In genomic region chr12:86800336-86800735, GRCm38 (mm10) we compare ENCODE assay signal across 8 mouse cellular contexts.
DNase-seq lines count a peak whose midpoint lies in the region; ATAC-seq and TF ChIP-seq lines count a peak whose summit lies in the region.

No protein-coding gene starts in this region.

- no peaks in the 10 kb centered on the region for H3K9me3 ChIP-seq in hindbrain, embryonic 11.5 days (ENCODE audit: control insufficient read depth, low read length)
- no peaks in the 10 kb centered on the region for H3K9me3 ChIP-seq in midbrain, embryonic 14.5 days (ENCODE audit: control insufficient read depth, low read length)

- TF ChIP-seq POLR2A in kidney, adult 2 months (IDR thresholded peaks at IDR 0.05; ENCODE audit: low read depth, low read length) = no peak
- no peak for TF ChIP-seq POLR2A in cortical plate, adult 2 months (IDR thresholded peaks at IDR 0.05; ENCODE audit: extremely low read depth, insufficient read depth, low read length)

- 58% methylated on average over 4 of the region's 4 CpGs for WGBS in kidney, adult 2 months
- WGBS in hindbrain, embryonic 11.5 days = 26% methylated on average over 4 of the region's 4 CpGs
- WGBS in midbrain, embryonic 14.5 days = 27% methylated on average over 4 of the region's 4 CpGs

- no peak for TF ChIP-seq CTCF in kidney, adult 2 months (conservative IDR thresholded peaks at IDR 0.05; ENCODE audit: insufficient read depth, insufficient read length, low read depth, low read length)
- no peak for TF ChIP-seq CTCF in cortical plate, adult 2 months (IDR thresholded peaks at IDR 0.05; ENCODE audit: extremely low read depth, insufficient read depth, low read length)

- no peak for ATAC-seq in hindbrain, embryonic 11.5 days (ENCODE audit: low FRiP score)
- ATAC-seq in midbrain, embryonic 14.5 days (ENCODE audit: low FRiP score, low TSS enrichment) = no peak

- peak overlapping the region; percentile 36 for H3K4me2 ChIP-seq in hindbrain, embryonic 11.5 days (replicated peaks; ENCODE audit: low read depth, low read length)
- H3K4me2 ChIP-seq in midbrain, embryonic 14.5 days (ENCODE audit: low read length) = peak overlapping the region; percentile 47; the same call in 1 of the 2 replicates

- peak overlapping the region; percentile 95 for H3K27ac ChIP-seq in kidney, adult 2 months (ENCODE audit: insufficient read depth, low read depth, low read length)
- peak overlapping the region; percentile 97 for H3K27ac ChIP-seq in cortical plate, adult 2 months (ENCODE audit: insufficient read depth, low read length)
- H3K27ac ChIP-seq in hindbrain, embryonic 11.5 days (ENCODE audit: low read depth, low read length) = peak overlapping the region; percentile 97
- peak overlapping the region; percentile 99 for H3K27ac ChIP-seq in midbrain, embryonic 14.5 days (replicated peaks; ENCODE audit: low read depth, low read length)

- H3K36me3 ChIP-seq in kidney, adult 2 months (ENCODE audit: control insufficient read depth, insufficient read depth, low read length) = no peaks in the 10 kb centered on the region
- no peaks in the 10 kb centered on the region for H3K36me3 ChIP-seq in hindbrain, embryonic 11.5 days (ENCODE audit: control insufficient read depth, insufficient read depth, low read length)
- no peaks in the 10 kb centered on the region for H3K36me3 ChIP-seq in midbrain, embryonic 14.5 days (ENCODE audit: control insufficient read depth, insufficient read depth, low read length)

- intact Hi-C loops in left cerebral cortex, postnatal 36 days (cut with DNase I) = loop anchor here (2.0 kb wide), 1 partner anchor 84 kb away; the partner anchor contains the start of gene Irf2bpl

- H3K4me1 ChIP-seq in kidney, adult 2 months (ENCODE audit: control insufficient read depth, insufficient read depth, low read length) = peaks cover 50% of the 10 kb centered on the region
- peaks cover 21% of the 10 kb centered on the region for H3K4me1 ChIP-seq in cortical plate, adult 2 months (ENCODE audit: control insufficient read depth, insufficient read depth, low read length)
- peaks cover 21% of the 10 kb centered on the region for H3K4me1 ChIP-seq in hindbrain, embryonic 11.5 days (replicated peaks; ENCODE audit: control insufficient read depth, insufficient read depth, low read length)
- peaks cover 65% of the 10 kb centered on the region for H3K4me1 ChIP-seq in midbrain, embryonic 14.5 days (ENCODE audit: control insufficient read depth, insufficient read depth, low read length)

- DNase-seq in kidney, adult 2 months = peak; percentile 17
- no peak for DNase-seq in kidney, adult 11 months
- no peak for DNase-seq in hindbrain, embryonic 11.5 days (ENCODE audit: low spot score)
- no peak for DNase-seq in midbrain, embryonic 14.5 days
- DNase-seq in embryo, embryonic 10 days (ENCODE audit: low spot score) = no peak
- no peak for DNase-seq in right cerebral cortex, postnatal 25 days
- no peak for DNase-seq in left cerebral cortex, postnatal 36 days (ENCODE audit: low spot score in 2 of 2)

- H3K4me3 ChIP-seq in kidney, adult 2 months (ENCODE audit: insufficient read depth, low read depth, low read length) = no peak overlapping the region
- no peak overlapping the region for H3K4me3 ChIP-seq in cortical plate, adult 2 months (ENCODE audit: insufficient read depth, low read length)
- no peak overlapping the region for H3K4me3 ChIP-seq in hindbrain, embryonic 11.5 days (ENCODE audit: low read depth, low read length)
- no peak overlapping the region for H3K4me3 ChIP-seq in midbrain, embryonic 14.5 days (replicated peaks; ENCODE audit: low read depth, low read length)

- 0 out of 2 replicates have a peak overlapping the region, but pooled peaks have one; percentile 0 for H3K9ac ChIP-seq in hindbrain, embryonic 11.5 days (ENCODE audit: low read depth, low read length)
- H3K9ac ChIP-seq in midbrain, embryonic 14.5 days (replicated peaks; ENCODE audit: low read length) = no peak overlapping the region

- no peaks in the 10 kb centered on the region for H3K27me3 ChIP-seq in kidney, adult 2 months (replicated peaks; ENCODE audit: control insufficient read depth, insufficient read depth, low read length)
- H3K27me3 ChIP-seq in hindbrain, embryonic 11.5 days (ENCODE audit: control insufficient read depth, insufficient read depth, low read length) = no peaks in the 10 kb centered on the region
- no peaks in the 10 kb centered on the region for H3K27me3 ChIP-seq in midbrain, embryonic 14.5 days (ENCODE audit: control insufficient read depth, insufficient read depth, low read length)
